Mouse (Mus musculus): ENCODE results near the gene Pilra.
A peak's percentile ranks its signal among the peaks of the same experiment; 100 is the strongest.

The Pilra gene

GRCm38 (mm10) chr5:137823455-137824045 is 12.5 kb downstream of the Pilra start:
- DNase-seq (ENCODE audit: low spot score) = peak; percentile 36

- no peak for DNase-seq (ENCODE audit: low spot score)
These were observed 13.5 kb downstream of the Pilra start for GRCm38 (mm10) chr5:137822602-137823001.

- peak; percentile 20 for DNase-seq (ENCODE audit: low spot score)
These were observed 14.0 kb downstream of the Pilra start for GRCm38 (mm10) chr5:137822126-137822525.

- peak; percentile 25 for DNase-seq (ENCODE audit: low spot score)
These were observed 18.4 kb downstream of the Pilra start for GRCm38 (mm10) chr5:137817466-137818222.

GRCm38 (mm10) chr5:137808316-137808715 is 27.8 kb downstream of the Pilra start:
- no peak for DNase-seq (ENCODE audit: low spot score)

- DNase-seq (ENCODE audit: low spot score) = no peak
These were observed 29.9 kb downstream of the Pilra start for GRCm38 (mm10) chr5:137806158-137806557.

- DNase-seq (ENCODE audit: low spot score) = no peak
These were observed 35.2 kb downstream of the Pilra start for GRCm38 (mm10) chr5:137800917-137801316.

- no peak for DNase-seq (ENCODE audit: low spot score)
These were observed 39.5 kb downstream of the Pilra start for GRCm38 (mm10) chr5:137796606-137797005.

GRCm38 (mm10) chr5:137791553-137791952 is 44.5 kb downstream of the Pilra start:
- DNase-seq (ENCODE audit: low spot score) = no peak

GRCm38 (mm10) chr5:137788946-137789531 is 47.0 kb downstream of the Pilra start:
- no peak for DNase-seq (ENCODE audit: low spot score)

- peak; percentile 60 for DNase-seq (ENCODE audit: low spot score)
These were observed 47.9 kb downstream of the Pilra start for GRCm38 (mm10) chr5:137788171-137788570.

- DNase-seq (ENCODE audit: low spot score) = peak; percentile 98
These were observed 48.7 kb downstream of the Pilra start, which contains the start of the genes Mepce and Zcwpw1 for GRCm38 (mm10) chr5:137787151-137787928. Gene Mepce, minus strand, starts transcription at chr5:137787655. Gene Zcwpw1, plus strand, starts transcription at chr5:137787798.

GRCm38 (mm10) chr5:137786109-137786942 is 49.8 kb downstream of the Pilra start:
- peak; percentile 100 for DNase-seq (ENCODE audit: low spot score)

- DNase-seq (ENCODE audit: low spot score) = no peak
These were observed 50.7 kb downstream of the Pilra start for GRCm38 (mm10) chr5:137785164-137786031.

GRCm38 (mm10) chr5:137784546-137784945 is 51.5 kb downstream of the Pilra start:
- no peak for DNase-seq (ENCODE audit: low spot score)

GRCm38 (mm10) chr5:137783901-137784540 is 52.1 kb downstream of the Pilra start:
- no peak for DNase-seq (ENCODE audit: low spot score)

GRCm38 (mm10) chr5:137782776-137783522 is 53.1 kb downstream of the Pilra start:
- no peak for DNase-seq (ENCODE audit: low spot score)

GRCm38 (mm10) chr5:137781661-137782060 is 54.4 kb downstream of the Pilra start:
- DNase-seq (ENCODE audit: low spot score) = no peak

All from testis, postnatal 10 days (tissue).